Mouse (Mus musculus): ENCODE results near the gene Rab42.

Gene Rab42

GRCm38 (mm10) chr4:132273166-132273565 lies 30.0 kb downstream of the Rab42 start:
- no peak for DNase-seq (ENCODE audit: low spot score)

DNA sequence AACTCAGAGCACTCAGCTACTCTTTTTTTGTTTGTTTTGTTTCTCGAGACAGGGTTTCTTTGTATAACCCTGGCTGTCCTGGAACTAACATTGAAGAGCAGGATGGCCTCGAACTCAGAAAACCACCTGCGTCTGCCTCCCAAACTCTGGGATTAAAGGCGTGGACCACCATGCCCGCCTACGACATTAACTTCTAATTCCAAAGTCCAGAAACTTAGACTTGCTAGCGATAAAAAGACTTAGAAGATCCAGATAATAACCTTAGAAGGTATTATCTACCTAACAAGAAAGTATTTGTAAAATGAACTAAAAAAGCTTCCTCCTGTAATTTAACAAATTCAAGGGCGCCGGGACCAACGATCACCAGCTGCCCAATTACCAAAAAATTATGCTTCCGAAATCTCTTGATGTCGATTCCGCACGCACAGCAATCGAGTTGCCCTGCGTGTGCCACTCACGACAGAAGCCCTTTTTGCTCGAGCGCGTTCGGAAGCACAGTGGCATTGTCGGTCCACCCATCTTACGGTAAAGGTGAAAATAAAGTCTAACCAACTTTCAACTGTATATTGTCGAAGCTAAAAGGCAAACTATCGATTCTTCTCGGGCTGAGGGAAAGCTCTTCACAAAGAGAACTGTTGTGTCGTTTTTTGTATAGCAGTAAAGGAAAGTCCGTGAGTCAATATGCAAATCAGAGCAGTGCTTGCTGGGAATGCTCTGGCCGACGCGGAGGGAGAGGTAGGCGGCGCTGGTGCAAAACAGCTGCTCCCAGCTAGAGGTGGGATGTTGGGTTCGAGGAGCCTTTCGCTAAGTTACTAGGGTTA lies 33.2 kb downstream of the Rab42 start:
- DNase-seq (ENCODE audit: low spot score): peak; percentile 95

- DNase-seq (ENCODE audit: low spot score): peak; percentile 61
These were observed 34.1 kb downstream of the Rab42 start for GRCm38 (mm10) chr4:132268871-132269739.

- DNase-seq (ENCODE audit: low spot score): no peak
These were observed 36.3 kb downstream of the Rab42 start for GRCm38 (mm10) chr4:132266835-132267349.

DNA sequence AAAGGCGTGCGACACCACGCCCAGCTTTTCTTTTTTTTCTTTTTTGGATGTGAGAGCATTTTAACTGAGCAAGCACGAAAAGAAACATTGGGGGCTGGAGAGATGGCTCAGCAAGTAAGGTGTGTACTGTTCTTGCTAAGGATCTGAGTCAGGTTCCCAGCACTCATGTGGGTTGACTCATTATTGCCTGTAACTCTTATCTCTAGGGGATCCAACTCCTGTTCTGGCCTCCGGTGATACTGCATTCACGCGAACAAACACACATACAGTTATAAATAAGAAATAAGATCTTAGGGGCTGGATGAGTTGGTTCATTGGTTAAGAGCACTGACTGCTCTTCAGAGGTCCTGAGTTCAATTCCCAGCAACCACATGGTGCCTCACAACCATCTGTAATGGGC lies 39.9 kb downstream of the Rab42 start:
- no peak for DNase-seq (ENCODE audit: low spot score)

- no peak for DNase-seq (ENCODE audit: low spot score)
These were observed 40.9 kb downstream of the Rab42 start for GRCm38 (mm10) chr4:132262358-132262616.

GRCm38 (mm10) chr4:132261514-132262357 lies 41.4 kb downstream of the Rab42 start, which contains the start of gene Gmeb1:
Gene Gmeb1 (minus strand): TSS chr4:132261602.
- peak; percentile 88 for DNase-seq (ENCODE audit: low spot score)

GRCm38 (mm10) chr4:132260404-132261379 lies 42.5 kb downstream of the Rab42 start:
- peak; percentile 67 for DNase-seq (ENCODE audit: low spot score)

GRCm38 (mm10) chr4:132259248-132259647 lies 43.9 kb downstream of the Rab42 start:
- no peak for DNase-seq (ENCODE audit: low spot score)

DNA sequence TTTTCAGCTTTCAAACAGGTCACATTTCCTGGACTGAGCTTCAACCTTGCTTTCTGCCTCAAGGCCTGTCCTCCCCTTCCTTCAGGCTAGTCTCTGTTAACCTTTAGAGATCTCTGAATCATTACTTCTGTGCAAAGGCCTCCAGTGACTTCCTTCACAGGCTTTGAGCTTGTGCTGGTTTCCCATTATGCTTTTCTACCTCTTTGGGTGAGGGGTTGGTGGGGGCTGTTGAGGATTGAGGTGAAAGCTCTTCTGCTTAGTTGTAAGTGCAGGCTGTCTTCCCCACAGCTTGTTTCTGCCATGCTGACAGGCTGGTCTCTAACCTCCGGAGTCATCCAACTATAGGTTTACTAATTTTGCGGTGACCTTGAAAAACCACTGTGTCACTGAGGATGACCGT lies 46.8 kb downstream of the Rab42 start:
- no peak for DNase-seq (ENCODE audit: low spot score)

- peak; percentile 39 for DNase-seq (ENCODE audit: low spot score)
These were observed 48.2 kb downstream of the Rab42 start for GRCm38 (mm10) chr4:132254986-132255385.

GRCm38 (mm10) chr4:132253622-132254021 lies 49.6 kb downstream of the Rab42 start:
- no peak for DNase-seq (ENCODE audit: low spot score)

GRCm38 (mm10) chr4:132253128-132253527 lies 50.1 kb downstream of the Rab42 start:
- no peak for DNase-seq (ENCODE audit: low spot score)
